In the genomic region with DNA sequence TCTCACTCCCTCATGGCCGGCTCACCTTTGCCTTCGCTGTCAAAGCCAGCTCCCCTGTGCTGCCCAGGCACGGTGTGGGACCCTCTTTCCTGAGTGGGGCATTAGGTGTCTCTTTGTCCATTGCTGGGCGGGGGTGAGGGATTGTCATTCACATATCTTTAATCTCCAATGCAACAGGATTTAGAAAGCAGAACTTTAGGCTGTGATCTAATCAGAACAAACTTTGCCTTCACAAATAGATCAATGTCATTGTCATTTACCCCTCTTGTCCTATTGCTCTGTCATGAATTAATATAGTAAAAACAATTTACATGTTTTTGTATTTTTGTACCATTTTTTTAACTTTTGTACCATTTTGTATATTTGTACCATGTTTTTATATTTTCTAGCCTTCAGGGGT, we compare ENCODE assay signal across 14 mouse cellular contexts.
"Had no signal": no experiment of that assay in that cellular context is flagged by ENCODE, and none has a peak within 500 bp of the region (broad histone marks: within the 10 kb centered on the region; RNA-seq: fewer than 3 reads in every experiment).

No protein-coding gene starts in this region.

- H3K27ac ChIP-seq: liver, embryonic 15.5 days; midbrain, embryonic 13.5 days; midbrain, embryonic 15.5 days; neural tube, embryonic 12.5 days had no signal

- H3K9ac ChIP-seq: liver, embryonic 15.5 days; lung, embryonic 14.5 days; midbrain, embryonic 13.5 days; midbrain, embryonic 15.5 days; neural tube, embryonic 12.5 days had no signal

- H3K4me2 ChIP-seq: liver, embryonic 15.5 days; lung, embryonic 14.5 days; midbrain, embryonic 11.5 days; midbrain, embryonic 13.5 days; midbrain, embryonic 15.5 days; neural tube, embryonic 12.5 days had no signal

- H3K9me3 ChIP-seq: liver, embryonic 15.5 days; midbrain, embryonic 13.5 days; midbrain, embryonic 15.5 days; neural tube, embryonic 12.5 days had no signal

- H3K4me1 ChIP-seq: midbrain, embryonic 13.5 days; midbrain, embryonic 15.5 days; neural tube, embryonic 12.5 days had no signal

- H3K4me3 ChIP-seq: liver, embryonic 15.5 days; midbrain, embryonic 13.5 days; midbrain, embryonic 15.5 days; neural tube, embryonic 12.5 days had no signal

- H3K36me3 ChIP-seq: liver, embryonic 15.5 days; midbrain, embryonic 13.5 days; midbrain, embryonic 15.5 days; neural tube, embryonic 12.5 days had no signal

- DNase-seq: lung, adult 18-20 months; lung, embryonic 14.5 days; lung, postnatal 10 days; lung, postnatal 4 days; right cerebral cortex, postnatal 14 days; spleen, adult 18-20 months; thymus, adult 18-20 months; thymus, postnatal 14 days; thymus, postnatal 36 days had no signal

- ATAC-seq: midbrain, embryonic 13.5 days; midbrain, embryonic 15.5 days had no signal

- H3K27me3 ChIP-seq: liver, embryonic 15.5 days; midbrain, embryonic 13.5 days; midbrain, embryonic 15.5 days; neural tube, embryonic 12.5 days had no signal
